Mouse (Mus musculus) liver, embryonic 14.5 days (tissue): ENCODE results near the gene Ubtf. TPM values are rescaled to one million over a fixed set of nuclear protein-coding genes. Genes with fewer than 3 reads are reported as not detected.
A peak's percentile ranks its signal among the peaks of the same experiment; 100 is the strongest.

Experiments
- ATAC-seq: fragments of 200-750 bp; cut with Nextera tagmentation; 2 replicates; pipeline ENCODE4 v1.8.0; 2017; ENCODE audit warnings: moderate number of reproducible peaks, mild to moderate bottlenecking, moderate library complexity; ENCODE audit not compliant: insufficient read depth
- DNase-seq, 3 experiments: peaks; one replicate each; pipeline ENCODE4 v3.0.0-alpha.2; 2012 to 2013; ENCODE audit warnings: low read depth in 3 of 3, low spot score in 3 of 3
- H3K27ac ChIP-seq: fragments of 300-500 bp; sonication (generic); 2 replicates; pipeline ENCODE4 v1.5.1; 2014; ENCODE audit warnings: moderate library complexity, mild to moderate bottlenecking, control low read depth, inconsistent platforms
- H3K27me3 ChIP-seq: fragments of 300-500 bp; sonication (generic); 2 replicates; pipeline ENCODE4 v1.6.1; 2014; ENCODE audit warnings: mild to moderate bottlenecking, low read length, moderate library complexity; ENCODE audit not compliant: control insufficient read depth, insufficient read depth
- H3K36me3 ChIP-seq: fragments of 300-500 bp; sonication (generic); replicated peaks from 2 replicates; pipeline ENCODE4 v1.6.1; 2014; ENCODE audit warnings: low read depth; ENCODE audit not compliant: control insufficient read depth, insufficient read depth
- H3K4me1 ChIP-seq, 2 experiments: fragments of 200-500 bp in 1 of 2; fragments of 300-500 bp in 1 of 2; sonication (generic) in 1 of 2; replicated peaks; 2 replicates each; pipeline ENCODE4 v1.6.1; 2012 to 2014; ENCODE audit warnings: antibody characterized with exemption in 1 of 2, inconsistent platforms in 1 of 2, low read length in 1 of 2; ENCODE audit not compliant: control insufficient read depth in 2 of 2, insufficient read depth in 2 of 2
- H3K4me2 ChIP-seq: fragments of 300-500 bp; sonication (generic); 2 replicates; pipeline ENCODE4 v1.6.1; 2014; ENCODE audit warnings: low read depth, mild to moderate bottlenecking, control low read depth, moderate library complexity
- H3K4me3 ChIP-seq, 2 experiments: fragments of 200-500 bp in 1 of 2; fragments of 300-500 bp in 1 of 2; sonication (generic) in 1 of 2; 2 replicates each; pipeline ENCODE4 v1.5.1; 2012 to 2014; ENCODE audit warnings: low read depth in 2 of 2, low read length in 2 of 2, mild to moderate bottlenecking in 2 of 2, control low read depth in 1 of 2, inconsistent platforms in 1 of 2, moderate library complexity in 1 of 2; ENCODE audit not compliant: insufficient read depth in 1 of 2
- H3K9ac ChIP-seq: fragments of 300-500 bp; sonication (generic); replicated peaks from 2 replicates; pipeline ENCODE4 v1.6.1; 2014; ENCODE audit warnings: mild to moderate bottlenecking, control low read depth, moderate library complexity
- H3K9me3 ChIP-seq: fragments of 300-500 bp; sonication (generic); 2 replicates; pipeline ENCODE4 v1.6.1; 2016; ENCODE audit warnings: low read length, mixed read lengths; ENCODE audit not compliant: control insufficient read depth
- CTCF ChIP-seq: IDR thresholded peaks from 2 replicates; pipeline ENCODE4 v1.5.1; 2016; ENCODE audit warnings: antibody characterized with exemption, low read depth, control low read depth
- EP300 ChIP-seq: IDR thresholded peaks from 2 replicates; pipeline ENCODE4 v1.6.1; 2016; ENCODE audit warnings: antibody characterized with exemption, low read depth
- WGBS: fragments of 180-500 bp; shearing (Covaris S2); extraction: QIAGEN DNeasy Blood & Tissue Kit; methylation state at CpG from one replicate; pipeline ENCODE4 v1.1.7; 2014; ENCODE audit not compliant: insufficient replicate concordance; 5-methylcytosine and 5-hydroxymethylcytosine counted together
- polyA plus RNA-seq, 2 experiments: library from polyadenylated mRNA; depleted of rRNA in 1 of 2; stranded (reverse) in 1 of 2; unstranded in 1 of 2; fragments of >200 nt; fragmentation: Nextera tagmentation in 1 of 2; extraction: Ambion mirVana in 1 of 2; gene quantifications; 2 replicates each; pipeline versions ENCODE4 v1.2.1 to v1.2.3; 2012 to 2014

The Ubtf gene
- polyA plus RNA-seq, 2 experiments = 34.7 to 42.5 TPM

DNA sequence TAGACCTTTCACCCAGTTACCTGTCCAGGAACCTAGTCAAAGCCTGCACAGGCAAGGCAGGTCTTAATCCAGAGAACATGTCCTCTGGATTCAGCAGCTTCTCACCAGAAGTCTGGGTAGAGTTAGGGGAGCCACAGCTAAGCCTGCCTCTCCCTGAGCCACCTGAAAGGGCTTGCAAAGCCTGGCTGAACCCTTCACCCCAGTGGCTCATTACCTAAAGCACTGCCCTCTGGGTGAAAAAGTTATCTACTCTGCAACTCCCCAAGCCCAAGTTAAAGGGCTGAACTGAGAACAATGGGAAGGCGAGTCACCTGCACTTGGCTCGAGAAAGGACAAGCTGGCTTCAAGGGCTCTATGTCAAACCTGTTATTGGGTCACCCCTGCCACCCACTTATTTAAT is 15.4 kb downstream of the Ubtf start:
- no peak overlapping the region for H3K9ac ChIP-seq
- no peak overlapping the region for H3K4me2 ChIP-seq
- no peak for TF ChIP-seq EP300
- TF ChIP-seq CTCF = no peak
- DNase-seq (no peak), ATAC-seq (no peak)
- H3K36me3 ChIP-seq = peaks cover 28% of the 10 kb centered on the region
- no peaks in the 10 kb centered on the region for H3K9me3 ChIP-seq
- no peaks in the 10 kb centered on the region for H3K27me3 ChIP-seq
- H3K27ac ChIP-seq = no peak overlapping the region
- H3K4me1 ChIP-seq = peaks cover under 1 to 3% of the 10 kb centered on the region in 2 experiments; a peak in 3 of 4 replicates
- no peak overlapping the region for H3K4me3 ChIP-seq
- 47% methylated on average over 2 of the region's 2 CpGs for WGBS

DNA sequence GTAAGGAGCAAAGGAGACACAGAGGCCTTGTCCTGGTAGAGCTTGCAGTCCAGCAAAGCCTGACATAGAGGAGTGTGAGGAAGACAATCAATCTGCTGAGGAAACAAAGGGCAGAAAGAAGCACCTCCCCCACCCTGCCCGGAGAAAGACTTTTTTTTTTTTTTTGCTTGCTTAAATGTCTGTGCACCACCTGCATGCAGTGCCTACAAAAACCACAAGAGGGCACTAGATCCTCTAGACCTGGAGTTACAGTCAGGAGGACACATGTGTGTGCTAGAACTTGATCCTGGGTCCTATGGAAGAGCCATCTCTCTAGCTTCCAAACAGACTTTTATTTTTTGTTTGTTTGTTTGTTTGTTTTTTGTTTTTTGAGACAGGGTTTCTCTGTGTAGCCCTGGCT is 19.7 kb downstream of the Ubtf start:
- no peaks in the 10 kb centered on the region for H3K27me3 ChIP-seq
- peak in 2 of 3 experiments; percentile 71 to 73 for DNase-seq
- WGBS = 0% methylated on average over 1 of the region's 1 CpGs
- H3K36me3 ChIP-seq = no peaks in the 10 kb centered on the region
- H3K9ac ChIP-seq = no peak overlapping the region
- peaks cover 9 to 12% of the 10 kb centered on the region in 2 experiments for H3K4me1 ChIP-seq
- H3K4me2 ChIP-seq = no peak overlapping the region
- no peak overlapping the region for H3K27ac ChIP-seq
- no peak for ATAC-seq
- TF ChIP-seq EP300 = no peak
- peak; percentile 85 for TF ChIP-seq CTCF
- no peak overlapping the region for H3K4me3 ChIP-seq
- no peaks in the 10 kb centered on the region for H3K9me3 ChIP-seq

DNA sequence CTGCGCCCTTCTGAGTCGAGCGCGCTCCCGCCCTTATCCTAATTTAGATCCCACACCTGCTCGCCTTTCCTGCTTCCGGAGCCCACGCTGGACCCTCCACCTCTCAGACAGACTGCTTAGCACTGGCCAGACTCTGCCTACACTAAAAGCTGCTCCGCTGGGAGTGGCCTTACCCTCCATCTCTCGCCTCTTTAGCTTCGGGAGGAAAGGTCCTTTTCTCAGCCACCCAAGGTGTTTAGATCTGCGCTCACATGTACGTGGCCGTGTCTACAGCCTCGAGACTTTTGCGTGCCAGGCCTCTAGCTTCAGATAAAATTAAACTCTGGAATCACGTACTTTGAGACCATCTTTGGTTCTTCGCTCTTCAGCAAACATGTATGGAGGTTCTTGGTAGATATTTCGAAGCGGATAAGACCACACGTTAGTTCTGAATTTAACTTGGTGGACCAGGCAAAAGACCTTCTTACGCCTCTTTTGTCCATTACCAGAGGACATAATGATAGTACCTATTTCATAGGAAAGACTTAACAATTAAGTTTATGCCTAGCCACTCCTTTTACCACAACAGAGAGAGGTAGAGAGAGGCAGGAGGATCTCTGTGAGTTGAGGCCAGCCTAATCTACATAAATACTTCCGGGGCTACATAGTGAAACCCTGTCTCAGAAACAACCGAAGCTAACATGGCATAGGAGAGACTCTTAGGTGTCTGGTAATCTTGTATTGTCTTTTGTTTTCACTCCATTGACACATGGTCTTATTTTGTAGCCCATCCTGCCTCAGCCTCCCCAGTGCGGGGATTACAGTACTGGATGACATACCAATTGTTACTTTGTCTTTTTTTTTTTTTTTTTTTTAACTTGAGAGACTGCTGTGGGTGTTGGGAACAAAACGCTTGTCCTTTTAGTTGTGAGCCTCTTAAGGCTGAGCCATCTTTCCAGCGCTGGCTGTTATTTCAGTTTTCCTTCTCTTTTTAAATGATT is 21.7 kb downstream of the Ubtf start:
- 18% methylated on average over 27 of the region's 27 CpGs for WGBS
- DNase-seq = no peak
- H3K9ac ChIP-seq = peak overlapping the region; percentile 72
- peaks cover 8% of the 10 kb centered on the region for H3K36me3 ChIP-seq
- H3K4me2 ChIP-seq = peak overlapping the region; percentile 89
- peak overlapping the region; percentile 88 for H3K27ac ChIP-seq
- no peaks in the 10 kb centered on the region for H3K27me3 ChIP-seq
- H3K9me3 ChIP-seq = no peaks in the 10 kb centered on the region
- peak; percentile 34; the same call in 1 of the 2 replicates for ATAC-seq
- peaks cover 9 to 12% of the 10 kb centered on the region in 2 experiments for H3K4me1 ChIP-seq
- TF ChIP-seq CTCF (no peak), EP300 (no peak)
- peak overlapping the region; percentile 73 to 83 for H3K4me3 ChIP-seq

DNA sequence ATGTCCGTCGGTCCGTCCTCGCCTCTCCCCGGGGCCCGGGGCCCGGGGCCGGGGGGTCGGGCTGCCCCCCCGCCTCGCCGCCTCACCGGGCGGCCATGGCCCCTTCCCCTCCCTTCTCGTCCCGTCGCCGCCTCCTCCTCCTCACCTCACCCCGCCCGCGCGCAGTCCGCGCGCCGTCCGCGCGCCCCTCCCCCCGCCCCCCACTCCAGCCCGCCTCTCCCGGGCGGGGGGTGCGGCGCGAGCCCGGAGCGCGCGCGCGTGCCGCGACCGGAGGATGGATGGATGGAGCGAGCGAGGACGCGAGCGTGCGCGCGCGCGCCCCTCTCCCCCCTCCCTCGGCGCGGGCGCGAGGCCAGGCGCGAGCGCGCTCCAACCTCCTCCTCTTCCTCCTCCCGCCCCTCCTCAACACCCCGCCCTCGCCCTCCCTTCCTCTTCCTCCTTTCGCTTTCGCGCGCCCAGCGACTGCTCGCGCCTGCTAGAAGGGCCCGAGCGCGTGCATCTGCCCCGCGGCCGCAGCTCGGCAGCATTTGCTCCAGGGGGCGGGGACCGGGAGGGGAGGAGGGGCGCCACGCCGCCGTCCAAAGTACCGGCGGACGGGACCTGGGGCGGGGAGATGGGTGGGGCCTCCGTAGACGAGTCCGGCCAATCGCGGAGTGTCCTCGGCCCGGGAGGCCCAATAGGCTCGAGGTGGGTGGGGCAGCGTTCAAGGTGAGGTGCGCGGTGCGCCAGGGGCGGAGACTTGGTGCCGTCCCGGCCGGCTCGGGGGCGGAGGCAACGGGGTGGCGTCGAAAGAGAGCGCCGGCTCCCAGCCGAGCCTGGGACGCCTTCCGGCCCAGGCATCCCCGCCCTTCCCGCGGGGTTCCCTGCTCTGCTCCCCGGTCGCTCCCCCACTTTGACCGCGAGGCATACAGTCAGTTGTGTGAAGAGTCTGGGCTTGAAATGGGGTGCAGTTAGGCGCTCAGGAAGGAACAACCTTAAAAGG is 22.8 kb downstream of the Ubtf start, which contains the start of gene Atxn7l3:
Atxn7l3 (minus strand) TSS at position 141 of the 982 bp plus-strand sequence.
- no peaks in the 10 kb centered on the region for H3K27me3 ChIP-seq
- H3K9ac ChIP-seq = peak within 1 kb of the TSS; percentile 84
- H3K27ac ChIP-seq = peak within 1 kb of the TSS; percentile 89
- peak within 1 kb of the TSS; percentile 95 for H3K4me2 ChIP-seq
- TF ChIP-seq CTCF (no peak), EP300 (no peak)
- WGBS = under 1% methylated on average over 105 of the region's 125 CpGs
- peaks cover 9 to 12% of the 10 kb centered on the region in 2 experiments for H3K4me1 ChIP-seq
- ATAC-seq = peak; percentile 92
- peak; percentile 97 to 98 (median 98) for DNase-seq
- H3K4me3 ChIP-seq = peak within 1 kb of the TSS; percentile 73 to 83
- peaks cover 19% of the 10 kb centered on the region for H3K36me3 ChIP-seq
- no peaks in the 10 kb centered on the region for H3K9me3 ChIP-seq
